Mouse (Mus musculus): ENCODE results near the gene Ccdc153. TPM values are rescaled to one million over a fixed set of nuclear protein-coding genes. Genes with fewer than 3 reads are reported as not detected.

Ccdc153 gene
- polyA plus RNA-seq, 1 experiment, result 3.7 TPM

DNA sequence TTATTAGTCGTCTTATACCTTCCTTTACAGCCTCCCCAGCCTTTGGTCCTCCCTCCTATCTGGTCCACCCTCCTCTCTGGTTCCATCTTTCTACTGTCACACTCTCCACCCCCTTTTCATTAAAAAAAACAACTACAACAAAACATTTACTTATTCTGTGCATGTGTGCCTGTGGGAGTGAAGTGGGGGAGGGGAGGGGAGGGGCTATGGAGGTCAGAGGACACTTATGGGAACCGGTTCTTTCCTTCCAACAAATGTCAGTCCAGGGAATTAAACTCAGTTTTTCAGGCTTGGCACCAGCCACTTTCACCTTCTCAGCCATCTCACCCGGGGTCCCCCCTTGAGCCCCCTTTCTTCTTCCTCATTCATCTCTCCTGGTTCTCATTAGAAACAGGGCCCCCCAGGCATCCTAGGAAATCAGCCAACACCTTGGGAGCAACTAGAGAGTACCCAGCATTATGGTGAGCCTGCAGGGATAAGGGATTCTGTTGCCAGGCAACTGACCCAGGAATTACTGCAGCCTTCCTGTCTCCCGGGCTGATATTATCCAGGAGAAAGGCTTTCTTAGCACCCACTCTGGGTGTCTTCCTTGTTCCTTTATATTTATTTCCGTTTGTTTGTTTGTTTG is 14.1 kb downstream of the Ccdc153 start:
- no peak overlapping the region for H3K4me3 ChIP-seq (replicated peaks; ENCODE audit: insufficient read depth, low read depth, low read length)
- TF ChIP-seq POLR2A (IDR thresholded peaks at IDR 0.05; ENCODE audit: borderline replicate concordance, insufficient read depth, low read length), result no peak
- 31% methylated on average over 5 of the region's 5 CpGs for WGBS
- no peaks in the 10 kb centered on the region for H3K27me3 ChIP-seq (ENCODE audit: control insufficient read depth, insufficient read depth, low read length)
- no peaks in the 10 kb centered on the region for H3K4me1 ChIP-seq (ENCODE audit: control insufficient read depth, insufficient read depth, low read length)
- no peak overlapping the region for H3K27ac ChIP-seq (ENCODE audit: insufficient read depth, low read length)
- no peak for DNase-seq

DNA sequence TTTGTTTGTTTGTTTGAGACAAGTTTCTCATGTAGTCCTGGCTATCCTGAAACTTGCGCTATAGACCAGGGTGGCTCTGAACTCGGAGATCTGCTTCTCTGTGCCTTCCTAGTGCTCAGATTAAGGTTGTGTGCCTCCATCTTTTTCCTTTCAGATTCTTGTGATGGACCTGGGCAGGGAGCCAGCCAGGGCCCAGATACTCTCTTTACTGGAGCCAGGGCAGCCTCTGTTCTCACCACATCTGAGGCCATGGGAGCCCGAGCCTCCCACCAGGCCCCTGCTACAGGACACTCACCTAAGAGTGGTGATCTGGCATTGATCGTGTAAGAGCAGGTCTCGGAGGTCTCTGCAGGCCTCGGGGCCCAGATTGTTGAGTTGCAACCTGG is 14.7 kb downstream of the Ccdc153 start:
- TF ChIP-seq POLR2A (IDR thresholded peaks at IDR 0.05; ENCODE audit: borderline replicate concordance, insufficient read depth, low read length) (no peak), CTCF (IDR thresholded peaks at IDR 0.05; ENCODE audit: borderline replicate concordance, insufficient read depth, low read depth, low read length) (no peak)
- WGBS, result 44% methylated on average over 6 of the region's 6 CpGs
- H3K27ac ChIP-seq (ENCODE audit: insufficient read depth, low read length), result no peak overlapping the region
- no peak overlapping the region for H3K4me3 ChIP-seq (replicated peaks; ENCODE audit: insufficient read depth, low read depth, low read length)
- no peaks in the 10 kb centered on the region for H3K4me1 ChIP-seq (ENCODE audit: control insufficient read depth, insufficient read depth, low read length)
- H3K27me3 ChIP-seq (ENCODE audit: control insufficient read depth, insufficient read depth, low read length), result no peaks in the 10 kb centered on the region
- DNase-seq, result no peak

DNA sequence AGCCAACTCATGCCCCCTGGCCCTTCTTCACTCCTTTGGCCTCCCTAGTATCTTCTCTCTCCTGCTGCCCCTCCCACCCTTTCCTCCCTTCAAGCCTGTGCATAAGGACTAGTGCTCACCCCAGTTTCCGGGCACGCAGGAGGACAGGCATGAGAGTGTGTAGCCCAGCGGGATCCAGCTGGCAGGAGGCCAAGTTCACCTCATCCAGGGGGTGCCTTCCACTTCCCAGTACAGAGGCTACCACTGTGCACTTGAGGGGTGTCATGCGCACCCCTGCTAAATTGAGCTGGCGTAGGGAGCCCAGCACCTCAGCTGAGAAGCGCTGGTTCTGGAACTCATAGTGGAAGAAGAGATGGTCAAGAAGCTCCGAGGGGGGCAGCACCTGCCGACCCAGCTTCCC is 15.7 kb downstream of the Ccdc153 start:
- WGBS, result 66% methylated on average over 8 of the region's 8 CpGs
- H3K4me1 ChIP-seq (ENCODE audit: control insufficient read depth, insufficient read depth, low read length), result no peaks in the 10 kb centered on the region
- H3K27ac ChIP-seq (ENCODE audit: insufficient read depth, low read length), result no peak overlapping the region
- TF ChIP-seq POLR2A (IDR thresholded peaks at IDR 0.05; ENCODE audit: borderline replicate concordance, insufficient read depth, low read length) (no peak), CTCF (IDR thresholded peaks at IDR 0.05; ENCODE audit: borderline replicate concordance, insufficient read depth, low read depth, low read length) (no peak)
- H3K27me3 ChIP-seq (ENCODE audit: control insufficient read depth, insufficient read depth, low read length), result no peaks in the 10 kb centered on the region
- H3K4me3 ChIP-seq (replicated peaks; ENCODE audit: insufficient read depth, low read depth, low read length), result no peak overlapping the region
- DNase-seq, result no peak

DNA sequence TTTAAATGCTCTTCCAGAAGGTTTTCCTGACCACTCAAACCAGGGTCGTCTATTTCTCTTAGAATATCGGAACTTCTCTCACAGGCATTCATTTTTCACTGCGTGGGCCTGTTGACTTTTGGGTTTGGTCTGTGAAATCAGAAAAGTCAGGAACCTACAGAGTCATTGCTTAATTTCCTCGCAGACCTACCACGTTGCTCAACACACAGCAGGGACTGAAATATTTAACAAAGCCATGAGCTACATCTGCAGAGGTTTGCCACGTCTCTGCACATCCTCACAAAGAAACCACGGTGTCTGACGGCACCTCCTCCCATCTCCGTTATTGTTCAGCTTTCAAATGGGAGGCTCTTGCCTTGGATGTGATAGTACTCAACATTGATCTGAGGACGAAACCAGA is 18.5 kb downstream of the Ccdc153 start:
- no peaks in the 10 kb centered on the region for H3K4me1 ChIP-seq (ENCODE audit: control insufficient read depth, insufficient read depth, low read length)
- no peak overlapping the region for H3K27ac ChIP-seq (ENCODE audit: insufficient read depth, low read length)
- no peak for DNase-seq
- WGBS, result 55% methylated on average over 10 of the region's 10 CpGs
- TF ChIP-seq CTCF (IDR thresholded peaks at IDR 0.05; ENCODE audit: borderline replicate concordance, insufficient read depth, low read depth, low read length), result no peak
- no peak for TF ChIP-seq POLR2A (IDR thresholded peaks at IDR 0.05; ENCODE audit: borderline replicate concordance, insufficient read depth, low read length)
- H3K27me3 ChIP-seq (ENCODE audit: control insufficient read depth, insufficient read depth, low read length), result no peaks in the 10 kb centered on the region
- no peak overlapping the region for H3K4me3 ChIP-seq (replicated peaks; ENCODE audit: insufficient read depth, low read depth, low read length)

DNA sequence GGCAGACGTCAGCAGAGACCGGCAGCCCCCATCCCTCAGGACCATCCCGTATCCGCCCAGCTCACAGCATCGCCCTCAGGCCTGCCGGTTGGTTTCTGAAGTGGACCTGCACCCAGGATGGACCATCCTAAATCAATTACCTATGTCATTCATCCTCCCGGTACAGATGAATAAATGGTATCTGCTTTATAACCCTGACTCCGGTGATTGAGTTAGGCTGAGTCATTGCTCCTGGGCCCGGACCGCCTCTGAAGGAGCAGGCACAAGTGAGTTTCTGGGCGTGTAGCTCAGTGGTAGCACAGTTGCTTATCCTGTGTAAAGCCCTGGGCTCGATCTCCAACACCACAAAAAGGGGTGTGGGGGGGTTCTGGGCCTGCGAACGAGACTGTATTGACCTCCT is 20.9 kb downstream of the Ccdc153 start:
- Histone ChIP-seq H3K4me3 (replicated peaks; ENCODE audit: insufficient read depth, low read depth, low read length) (no peak overlapping the region), H3K27ac (ENCODE audit: insufficient read depth, low read length) (no peak overlapping the region), H3K27me3 (ENCODE audit: control insufficient read depth, insufficient read depth, low read length) (no peaks in the 10 kb centered on the region), H3K4me1 (ENCODE audit: control insufficient read depth, insufficient read depth, low read length) (no peaks in the 10 kb centered on the region)
- WGBS, result 87% methylated on average over 14 of the region's 14 CpGs
- no peak for DNase-seq
- TF ChIP-seq CTCF (IDR thresholded peaks at IDR 0.05; ENCODE audit: borderline replicate concordance, insufficient read depth, low read depth, low read length) (no peak), POLR2A (IDR thresholded peaks at IDR 0.05; ENCODE audit: borderline replicate concordance, insufficient read depth, low read length) (no peak)

DNA sequence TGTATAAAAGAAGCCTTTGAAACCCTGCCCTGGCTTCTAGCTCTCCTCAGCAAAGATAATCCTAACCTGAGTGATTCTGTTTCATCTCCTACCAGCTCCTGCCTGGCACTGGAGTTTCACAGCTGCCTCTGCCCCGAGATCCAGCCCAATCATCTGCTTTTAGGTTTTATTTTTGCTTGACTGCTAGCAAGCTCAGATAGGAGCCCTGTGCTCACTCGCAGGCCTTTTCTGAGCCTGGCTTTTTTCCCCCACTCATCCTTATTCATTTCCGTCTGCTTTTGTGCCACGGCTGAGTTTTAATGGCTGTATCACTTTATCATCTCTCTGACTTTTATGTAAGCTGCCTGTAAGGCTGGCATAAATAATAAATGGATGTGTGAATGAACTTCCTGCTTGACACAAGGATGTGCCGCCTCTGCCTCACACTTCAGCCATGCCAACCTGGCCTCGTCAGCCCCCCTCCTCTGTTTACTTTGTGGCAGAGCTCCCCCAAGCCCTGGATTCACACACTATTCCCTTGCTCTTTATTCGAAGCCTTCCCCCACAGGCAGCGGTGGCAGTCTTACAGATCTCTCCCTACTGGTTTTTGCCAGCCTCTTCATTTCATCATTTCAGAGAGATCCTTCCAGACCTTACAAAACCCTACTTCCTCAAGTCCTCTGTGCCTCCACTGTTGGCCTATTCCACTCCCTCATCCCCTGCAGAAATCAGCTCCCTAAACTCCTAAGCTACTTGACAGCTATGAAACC is 26.2 kb downstream of the Ccdc153 start:
- 76% methylated on average over 8 of the region's 8 CpGs for WGBS
- DNase-seq, result no peak

DNA sequence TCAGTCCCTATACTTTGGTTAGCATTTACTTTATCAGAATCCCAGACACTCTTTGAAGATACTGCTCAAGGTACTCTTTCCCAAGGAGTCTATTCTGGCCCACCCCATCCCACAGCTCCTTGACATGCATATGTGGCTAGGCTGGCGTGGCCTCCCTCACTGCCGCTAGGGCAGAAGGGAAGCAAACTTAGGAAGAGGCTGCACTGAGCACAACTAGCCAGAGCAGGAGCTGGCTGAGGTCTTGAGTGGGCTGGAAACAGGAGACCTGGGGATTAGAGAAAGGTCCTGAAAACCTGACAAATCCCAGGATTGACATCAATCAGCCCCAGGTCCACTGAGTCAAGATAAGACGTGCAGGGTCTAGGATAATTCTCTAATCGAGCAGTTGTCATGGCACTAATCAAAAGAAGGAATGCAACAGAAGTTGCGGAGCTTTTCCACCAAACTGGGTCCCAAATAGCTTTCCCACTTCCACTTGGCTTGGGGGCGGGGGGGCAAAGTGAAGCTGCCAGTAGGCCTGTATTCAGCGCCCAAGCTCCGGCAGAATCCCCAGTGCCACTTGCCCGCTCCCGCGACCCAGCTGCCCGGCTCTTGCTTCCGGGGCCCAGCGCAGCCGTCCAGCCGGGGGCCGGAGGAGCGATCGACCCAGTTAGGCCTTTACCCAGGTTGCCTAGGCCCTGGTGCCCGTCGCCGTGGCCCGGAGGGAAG is 27.0 kb downstream of the Ccdc153 start:
- peak overlapping the region; percentile 27 for H3K27ac ChIP-seq (ENCODE audit: insufficient read depth, low read length)
- 0 out of 2 replicates have a peak, but pooled peaks cover 2% of the 10 kb centered on the region for H3K4me1 ChIP-seq (ENCODE audit: control insufficient read depth, insufficient read depth, low read length)
- peak overlapping the region; percentile 47 for H3K4me3 ChIP-seq (replicated peaks; ENCODE audit: insufficient read depth, low read depth, low read length)
- TF ChIP-seq POLR2A (IDR thresholded peaks at IDR 0.05; ENCODE audit: borderline replicate concordance, insufficient read depth, low read length) (no peak), CTCF (IDR thresholded peaks at IDR 0.05; ENCODE audit: borderline replicate concordance, insufficient read depth, low read depth, low read length) (no peak)
- WGBS, result 9% methylated on average over 23 of the region's 23 CpGs
- H3K27me3 ChIP-seq (ENCODE audit: control insufficient read depth, insufficient read depth, low read length), result no peaks in the 10 kb centered on the region
- no peak for DNase-seq

More for the DNA sequence above, 26.2 kb downstream of the Ccdc153 start:
- Histone ChIP-seq H3K4me1 (ENCODE audit: control insufficient read depth, insufficient read depth, low read length) (0 out of 2 replicates have a peak, but pooled peaks cover 2% of the 10 kb centered on the region), H3K4me3 (replicated peaks; ENCODE audit: insufficient read depth, low read depth, low read length) (no peak overlapping the region), H3K27me3 (ENCODE audit: control insufficient read depth, insufficient read depth, low read length) (no peaks in the 10 kb centered on the region), H3K27ac (ENCODE audit: insufficient read depth, low read length) (no peak overlapping the region)
- TF ChIP-seq POLR2A (IDR thresholded peaks at IDR 0.05; ENCODE audit: borderline replicate concordance, insufficient read depth, low read length), result no peak
- TF ChIP-seq CTCF (IDR thresholded peaks at IDR 0.05; ENCODE audit: borderline replicate concordance, insufficient read depth, low read depth, low read length), result no peak

Measured in cerebellum, adult 2 months (tissue).